Mouse (Mus musculus) kidney, postnatal 4 days (tissue): ENCODE data around the gene Dclre1a.
"Not testable (repeated sequence)": the region's sequence is repeated elsewhere in the genome, so short reads cannot be mapped to it uniquely, and the experiment has no call there.

Experiments used
- DNase-seq, 2 experiments: peaks; one replicate each; pipeline ENCODE4 v3.0.0; 2021; ENCODE audit warnings: mixed read lengths in 2 of 2

The Dclre1a gene

GRCm38 (mm10) chr19:56548230-56549032 is 409 bp upstream of the Dclre1a start, which contains the start of gene Nhlrc2:
Nhlrc2 (plus strand) TSS chr19:56548261.
- peak; percentile 91 to 94 for DNase-seq

GRCm38 (mm10) chr19:56546031-56546430 is 2.0 kb downstream of the Dclre1a start:
- no peak for DNase-seq

GRCm38 (mm10) chr19:56544681-56545388 is 3.2 kb downstream of the Dclre1a start:
- peak; percentile 20 to 42 for DNase-seq

GRCm38 (mm10) chr19:56543320-56543719 is 4.7 kb downstream of the Dclre1a start:
- DNase-seq = no peak

- no peak for DNase-seq
Measured at GRCm38 (mm10) chr19:56535765-56536164, 12.3 kb downstream of the Dclre1a start.

- DNase-seq = peak in 1 of 2 experiments; percentile 8
Measured at GRCm38 (mm10) chr19:56535064-56535463, 13.0 kb downstream of the Dclre1a start.

GRCm38 (mm10) chr19:56534337-56534736 is 13.7 kb downstream of the Dclre1a start:
- no peak for DNase-seq

GRCm38 (mm10) chr19:56533291-56534071 is 14.5 kb downstream of the Dclre1a start:
- DNase-seq = peak in 1 of 2 experiments; percentile 28

GRCm38 (mm10) chr19:56531251-56531650 is 16.8 kb downstream of the Dclre1a start:
- no peak for DNase-seq

- not testable (repeated sequence) for DNase-seq
Measured at GRCm38 (mm10) chr19:56530529-56530928, 17.5 kb downstream of the Dclre1a start.

- DNase-seq = not testable (repeated sequence)
Measured at GRCm38 (mm10) chr19:56519408-56519807, 28.6 kb downstream of the Dclre1a start.

GRCm38 (mm10) chr19:56513527-56513926 is 34.5 kb downstream of the Dclre1a start:
- DNase-seq = not testable (repeated sequence)

- DNase-seq = not testable (repeated sequence)
Measured at GRCm38 (mm10) chr19:56511207-56511606, 36.8 kb downstream of the Dclre1a start.

GRCm38 (mm10) chr19:56503525-56503924 is 44.5 kb downstream of the Dclre1a start:
- DNase-seq = not testable (repeated sequence)

- DNase-seq = not testable (repeated sequence)
Measured at GRCm38 (mm10) chr19:56503069-56503468, 45.0 kb downstream of the Dclre1a start.

GRCm38 (mm10) chr19:56494157-56494556 is 53.9 kb downstream of the Dclre1a start:
- not testable (repeated sequence) for DNase-seq

GRCm38 (mm10) chr19:56489601-56490000 is 58.4 kb downstream of the Dclre1a start:
- no peak for DNase-seq

- DNase-seq = no peak
Measured at GRCm38 (mm10) chr19:56487339-56487738, 60.7 kb downstream of the Dclre1a start.

GRCm38 (mm10) chr19:56486926-56487325 is 61.1 kb downstream of the Dclre1a start:
- no peak for DNase-seq

- peak; percentile 43 to 53 for DNase-seq
Measured at GRCm38 (mm10) chr19:56485376-56486271, 62.4 kb downstream of the Dclre1a start.

- DNase-seq = peak in 1 of 2 experiments; percentile 29
Measured at GRCm38 (mm10) chr19:56484630-56485375, 63.2 kb downstream of the Dclre1a start.
